Mouse (Mus musculus) kidney, postnatal 4 days (tissue): ENCODE results near the gene Zdhhc1.

Source experiments
- DNase-seq, 2 experiments: peaks; one replicate each; pipeline ENCODE4 v3.0.0; 2021; ENCODE audit warnings: mixed read lengths in 2 of 2

Gene Zdhhc1

DNA sequence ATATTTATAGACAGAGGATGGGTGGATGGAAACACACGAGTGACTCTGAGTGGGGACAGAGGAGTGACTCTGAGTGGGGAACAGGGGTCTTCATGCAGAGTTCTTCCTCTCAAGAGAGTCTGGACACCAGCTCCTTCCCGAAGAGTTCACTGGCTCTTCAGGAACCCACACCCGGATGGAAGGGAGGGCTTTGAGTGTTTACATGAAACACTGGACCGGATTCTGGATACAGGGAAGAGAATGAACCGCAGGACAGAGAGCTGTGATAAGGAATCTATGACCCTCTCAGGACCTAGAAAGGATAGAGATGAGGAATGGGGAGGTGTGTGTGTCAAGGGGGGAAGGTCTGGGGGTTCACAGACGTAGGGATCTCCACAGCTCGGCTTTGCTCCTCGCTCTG, 20.6 kb upstream of the Zdhhc1 start:
- DNase-seq = peak in 1 of 2 experiments; percentile 43

DNA sequence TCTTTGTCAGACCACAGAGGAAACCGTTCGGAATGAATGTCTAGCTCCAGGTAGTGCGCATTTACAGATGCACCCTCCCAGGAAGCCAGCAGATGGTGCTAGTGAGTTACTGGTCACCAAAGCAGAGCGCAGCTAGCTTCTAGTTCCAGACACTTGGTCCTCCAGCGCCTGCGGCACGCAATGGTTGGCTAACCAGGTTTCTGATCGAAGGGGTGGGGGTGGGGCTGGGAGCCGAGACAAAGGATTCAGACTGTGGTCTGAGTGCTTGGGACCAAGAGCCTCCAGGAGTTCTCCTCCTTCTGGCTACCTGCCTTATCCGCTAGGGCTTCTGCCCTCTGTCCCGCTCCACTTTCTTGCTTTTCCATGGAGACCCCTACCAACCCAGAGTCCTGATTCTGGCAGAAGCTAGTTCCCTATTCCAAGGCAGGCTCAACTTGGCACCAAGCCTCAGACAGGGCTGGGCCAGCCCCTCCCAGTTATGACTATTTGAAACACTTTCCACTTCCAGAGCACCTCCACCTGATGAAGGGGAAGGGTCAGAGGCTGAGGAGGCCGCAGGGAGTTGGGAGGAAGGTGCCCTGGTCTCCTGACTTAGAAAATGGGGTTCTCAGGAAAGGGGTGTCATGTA, 19.4 kb upstream of the Zdhhc1 start:
- DNase-seq = peak; percentile 87 to 90

DNA sequence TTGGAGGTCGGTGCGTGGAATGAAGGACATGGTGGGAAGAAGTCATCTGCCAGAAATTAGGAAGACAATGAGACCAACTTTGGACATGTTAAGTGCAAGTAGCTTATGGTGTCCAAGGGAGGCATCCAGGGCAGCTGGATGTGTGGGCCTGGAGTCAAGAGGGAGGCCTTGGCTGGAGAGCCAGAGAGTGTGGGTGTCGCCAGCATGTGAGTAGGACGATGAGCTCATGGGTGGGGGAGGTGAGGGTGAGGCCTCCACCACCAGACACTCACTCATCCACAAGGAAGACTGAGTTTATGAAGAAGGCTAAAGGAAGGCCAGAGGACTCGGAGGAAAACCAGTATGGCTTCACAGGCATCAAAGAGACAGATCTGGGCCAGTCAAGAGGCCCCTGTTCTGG, 18.0 kb upstream of the Zdhhc1 start:
- peak; percentile 27 to 54 for DNase-seq

DNA sequence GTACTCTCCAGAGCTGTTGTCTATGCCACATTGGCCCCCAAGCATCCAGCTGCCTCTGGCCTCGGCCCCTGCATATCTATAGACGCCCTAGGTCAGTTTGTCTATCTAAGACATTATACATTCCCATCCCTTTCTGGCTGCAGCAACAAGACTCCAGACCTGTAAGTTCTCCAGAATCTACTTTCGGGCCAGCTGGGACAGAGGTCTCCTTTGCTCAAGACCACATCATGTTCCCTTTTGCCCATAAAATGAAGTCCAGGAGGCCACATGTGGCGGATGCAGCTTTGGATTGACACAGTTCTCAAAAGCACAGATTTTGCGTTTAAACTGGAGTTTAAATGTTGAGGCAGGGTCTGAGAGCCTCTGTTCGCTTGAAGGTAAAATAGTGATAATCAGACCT, 17.5 kb upstream of the Zdhhc1 start:
- DNase-seq = no peak

DNA sequence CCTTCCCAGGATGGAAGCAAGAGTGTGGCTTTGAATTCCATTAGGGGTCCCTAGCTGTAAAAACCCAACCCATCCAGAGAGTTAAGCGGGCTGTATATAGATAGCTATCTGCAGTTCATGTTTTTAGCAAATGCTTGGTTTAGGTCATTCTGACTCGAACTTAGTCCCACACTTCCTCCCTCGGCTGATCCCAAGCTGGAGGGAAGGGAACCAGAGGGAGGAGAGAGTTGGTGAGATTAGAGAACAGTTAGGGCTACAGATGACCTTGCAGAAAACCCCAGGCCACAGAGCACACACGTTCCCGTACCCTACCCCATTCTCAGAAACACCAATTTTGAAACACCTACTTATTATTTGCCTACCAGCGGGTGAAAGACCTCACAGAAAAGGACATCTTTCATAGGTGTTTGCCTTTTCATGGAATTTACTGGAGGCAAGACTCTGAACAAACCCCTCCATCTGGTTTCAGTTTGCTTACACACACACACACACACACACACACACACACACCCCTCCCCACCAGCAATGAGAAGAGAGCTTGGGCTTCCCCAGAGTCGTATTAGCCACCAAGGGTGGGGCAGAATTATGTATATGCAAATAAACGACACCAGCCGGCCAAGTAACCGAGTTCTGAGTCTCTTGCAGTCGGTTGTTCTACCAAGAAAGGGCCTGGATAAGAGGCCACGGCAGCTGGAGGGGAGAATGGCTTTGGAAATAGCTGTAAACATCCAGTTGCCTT, 13.5 kb upstream of the Zdhhc1 start:
- DNase-seq = no peak

DNA sequence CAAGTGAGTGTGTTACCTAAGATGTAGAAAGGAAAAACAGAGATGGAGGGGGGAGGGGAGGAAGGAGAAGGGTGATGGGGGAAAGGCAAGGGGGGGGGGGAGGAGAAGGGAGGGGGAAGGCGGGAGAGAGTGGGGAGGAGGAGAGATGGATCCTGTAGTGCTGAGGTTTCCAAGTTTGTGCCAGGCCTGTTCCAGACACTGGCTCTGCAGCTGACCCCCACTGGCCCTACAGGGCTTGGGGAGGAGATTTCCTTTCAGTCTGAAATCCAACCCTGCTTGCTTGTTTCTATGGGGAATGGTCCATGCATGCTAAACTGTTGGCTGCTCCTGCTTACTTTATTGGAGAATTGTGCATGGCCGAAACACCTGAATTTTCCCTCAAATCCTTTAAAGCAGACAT, 12.1 kb upstream of the Zdhhc1 start:
- DNase-seq = no peak

DNA sequence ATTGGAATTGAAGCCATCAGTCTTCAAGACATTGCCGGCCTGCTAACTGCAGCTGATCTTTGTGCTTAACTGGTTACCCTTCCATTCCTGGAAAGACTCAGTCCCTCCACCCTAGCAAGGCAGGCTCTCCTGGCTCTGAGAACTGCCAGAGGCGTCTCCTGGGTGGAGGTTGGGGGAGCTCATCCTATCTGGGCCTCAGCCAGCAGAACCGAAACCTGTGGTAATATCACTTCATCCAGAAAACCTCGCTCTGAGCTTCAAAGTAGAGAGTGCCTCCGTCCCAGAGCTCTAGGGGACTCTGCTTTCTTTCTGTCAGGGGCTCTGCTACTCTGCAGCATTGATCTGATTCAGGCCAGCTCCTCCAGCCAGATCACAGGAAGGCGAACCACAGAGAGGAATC, 10.3 kb upstream of the Zdhhc1 start:
- DNase-seq = no peak

DNA sequence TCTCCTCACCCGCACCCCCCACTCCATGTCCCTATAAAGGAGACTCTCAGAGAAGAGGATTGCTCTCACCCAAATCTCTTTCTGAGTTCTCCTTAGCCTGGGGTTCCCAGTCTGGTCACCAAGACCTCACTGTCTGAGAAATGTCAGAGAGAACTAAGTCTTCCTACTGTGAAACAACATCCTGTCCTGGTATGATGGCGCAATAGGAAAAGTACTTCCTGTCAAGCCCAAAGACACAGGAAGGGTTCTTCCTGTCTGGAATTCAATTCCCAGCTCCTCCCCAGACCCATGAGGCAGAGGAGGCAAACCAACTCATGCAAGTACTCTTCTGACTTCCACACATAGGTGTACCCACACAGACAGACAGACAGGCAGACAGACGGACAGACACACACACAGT, 7.9 kb upstream of the Zdhhc1 start:
- no peak for DNase-seq

DNA sequence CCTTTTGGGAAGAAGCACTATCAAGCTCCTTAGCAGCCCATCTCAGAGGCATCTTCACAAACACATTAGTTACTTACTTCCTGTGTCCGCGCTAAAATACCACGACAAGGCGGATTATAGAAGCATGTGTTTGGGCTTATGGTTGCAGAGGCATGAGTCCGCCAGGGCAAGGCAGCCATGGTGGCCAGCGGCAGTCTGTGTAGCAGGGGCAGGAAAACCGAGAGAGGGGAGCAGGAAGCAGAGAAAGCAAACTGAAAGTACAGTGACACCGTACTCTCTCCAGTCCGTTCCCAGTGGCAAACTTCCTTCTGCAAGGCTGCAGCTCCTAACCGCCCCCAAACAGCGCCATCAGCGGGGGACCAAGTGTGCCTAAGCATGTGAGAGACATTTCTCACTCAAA, 3.1 kb upstream of the Zdhhc1 start:
- DNase-seq = no peak

DNA sequence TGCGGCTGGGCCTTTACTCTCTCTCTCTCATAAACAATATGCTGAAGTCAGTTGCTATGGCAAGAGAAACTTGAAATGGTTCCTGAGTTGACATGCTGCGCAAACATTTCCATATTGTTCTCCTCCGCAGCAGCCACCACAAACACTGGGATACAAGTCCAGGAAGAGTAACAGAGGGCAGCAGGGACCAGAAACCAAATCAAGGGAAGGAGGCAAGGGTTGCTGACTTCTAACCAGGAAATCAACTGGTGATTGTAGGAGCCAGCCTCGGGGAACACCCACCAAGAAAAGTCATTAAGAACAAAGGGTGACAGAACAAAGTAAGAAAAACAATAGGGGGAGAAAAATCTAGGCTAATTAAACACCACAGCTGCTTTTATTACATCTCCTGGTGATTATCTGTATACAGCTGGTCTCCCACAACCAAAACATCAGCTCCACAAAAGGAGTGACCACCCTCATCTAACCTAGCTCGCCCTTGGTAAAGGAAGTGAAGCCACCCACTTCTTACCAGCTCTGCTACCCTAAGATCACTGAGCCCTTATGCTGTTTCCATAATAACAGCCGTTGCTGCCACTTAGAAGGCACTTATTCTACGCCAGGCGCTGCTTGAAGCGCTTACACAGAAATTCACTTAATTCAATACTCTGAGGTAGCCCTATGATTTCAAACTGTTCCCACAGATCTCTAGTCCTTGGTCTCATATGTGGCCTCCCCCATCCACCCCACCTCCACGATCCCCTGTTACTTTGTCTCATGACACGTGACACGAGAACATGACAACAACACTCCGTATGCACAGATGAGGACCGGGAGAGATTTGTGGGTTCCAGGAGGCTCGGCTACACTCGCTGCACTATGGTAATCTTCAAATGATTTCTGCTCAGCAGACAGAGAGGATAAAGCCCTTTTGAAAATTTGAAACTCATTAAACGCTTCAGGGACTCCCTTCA, 1.1 kb downstream of the Zdhhc1 start:
- DNase-seq = no peak

DNA sequence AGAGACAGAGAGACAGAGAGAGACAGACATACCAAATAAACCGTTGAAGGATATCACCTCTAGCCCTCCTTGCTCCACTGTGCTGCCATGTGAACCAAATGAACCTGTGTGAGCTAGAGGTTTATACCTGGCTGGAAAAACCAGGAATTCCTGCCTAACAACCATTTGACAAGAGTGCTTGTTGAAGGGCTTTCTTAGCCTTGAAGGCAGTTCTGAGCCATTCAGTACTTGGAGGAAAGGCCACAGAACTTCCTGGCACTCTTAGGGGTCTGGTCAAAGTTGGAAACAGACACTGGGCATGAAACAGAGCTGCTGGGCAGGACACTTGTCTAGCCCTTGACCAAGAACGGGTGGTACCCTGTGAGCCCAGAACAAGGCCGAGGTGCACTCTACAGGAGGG, 2.1 kb downstream of the Zdhhc1 start:
- DNase-seq = no peak

DNA sequence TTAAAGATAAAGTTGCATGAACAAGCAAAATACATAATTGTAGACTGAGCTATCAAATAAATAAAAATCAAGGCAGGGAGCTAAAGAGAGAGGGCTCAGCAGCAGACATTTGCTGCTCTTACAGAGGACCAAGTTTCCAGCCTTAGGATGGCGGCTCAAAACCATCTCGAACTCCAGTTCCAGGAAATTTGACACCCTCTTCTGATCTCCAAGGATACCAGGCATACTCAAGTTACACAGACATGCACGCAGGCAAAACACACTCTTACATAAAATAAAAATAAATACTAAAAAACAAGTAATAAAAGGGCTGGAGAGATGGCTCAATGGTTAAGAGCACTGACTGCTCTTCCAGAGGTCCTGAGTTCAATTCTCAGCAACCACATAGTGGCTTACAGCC, 3.2 kb downstream of the Zdhhc1 start:
- no peak for DNase-seq

DNA sequence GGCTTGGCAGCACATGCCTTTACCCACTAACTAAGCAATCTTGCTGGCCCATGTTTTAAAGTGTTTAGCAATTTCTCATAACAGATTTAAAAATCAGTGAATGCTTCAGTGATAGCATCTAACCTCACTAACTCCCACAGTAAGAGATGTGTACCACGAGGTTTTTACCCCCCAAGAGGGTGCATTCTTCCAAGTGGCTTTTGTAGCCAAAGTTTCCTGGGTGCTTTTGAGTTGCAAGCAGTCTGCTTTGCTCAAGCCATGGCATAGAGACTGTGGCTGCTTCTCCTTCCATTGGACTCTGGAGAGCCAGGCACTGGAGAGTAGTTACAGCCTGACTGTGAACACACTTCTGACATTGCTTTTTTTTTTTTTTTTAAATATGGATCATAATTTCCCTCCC, 7.4 kb downstream of the Zdhhc1 start:
- no peak for DNase-seq

DNA sequence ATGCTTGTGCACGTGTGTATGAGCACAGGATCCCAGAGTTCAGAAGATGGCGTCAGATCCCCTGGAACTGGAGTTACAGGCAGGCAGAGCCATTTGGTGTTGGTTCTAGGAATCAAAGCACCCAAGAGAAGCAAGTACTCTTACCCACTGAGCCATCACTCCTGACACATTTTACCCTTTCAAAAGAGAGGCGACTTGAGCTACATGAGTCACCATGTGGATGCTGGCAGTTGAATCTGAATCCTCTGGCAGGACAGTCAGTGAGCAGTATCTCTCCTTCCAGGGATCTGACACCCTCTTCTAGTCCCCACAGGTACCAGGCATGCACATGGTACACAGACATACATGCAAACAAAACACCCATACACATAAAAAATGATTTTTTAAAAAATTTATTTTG, 8.6 kb downstream of the Zdhhc1 start:
- DNase-seq = no peak

DNA sequence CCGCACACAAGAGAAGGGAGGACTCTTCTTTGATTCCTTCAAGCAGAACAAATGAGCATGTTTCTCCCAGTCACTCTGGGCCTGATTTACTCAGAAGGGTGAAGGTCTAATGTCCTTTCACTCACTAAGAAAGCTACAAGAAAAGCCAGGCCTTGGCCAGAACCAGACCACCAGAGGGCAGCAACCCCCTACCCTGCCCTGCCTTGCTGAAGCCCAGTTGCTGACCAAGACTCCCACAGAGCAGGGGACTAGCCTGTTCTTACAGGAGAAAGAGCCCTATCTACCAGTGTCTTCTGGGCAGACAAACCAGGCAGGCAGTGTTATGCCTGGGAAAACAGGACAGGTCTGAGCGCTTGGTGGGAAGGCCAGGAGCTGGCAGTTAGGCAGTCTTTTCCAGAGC, 12.3 kb downstream of the Zdhhc1 start:
- DNase-seq = peak; percentile 90 to 92

DNA sequence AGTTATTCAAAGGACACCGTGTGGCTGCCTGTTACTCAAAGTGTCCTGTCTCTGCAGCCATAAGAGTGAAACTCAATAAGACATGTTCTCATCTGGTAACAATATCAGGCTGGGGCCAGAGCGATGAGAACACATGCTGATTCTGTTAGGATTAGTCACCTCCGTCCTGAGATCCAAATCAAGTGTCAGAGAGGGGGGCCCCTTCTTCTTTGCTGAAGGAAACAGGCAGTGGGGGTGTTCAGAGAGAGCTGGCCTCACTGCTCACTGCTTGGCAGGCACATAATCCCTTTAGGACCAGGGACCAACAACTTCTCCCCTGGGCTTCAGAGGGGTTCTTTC, 12.7 kb downstream of the Zdhhc1 start:
- no peak for DNase-seq

DNA sequence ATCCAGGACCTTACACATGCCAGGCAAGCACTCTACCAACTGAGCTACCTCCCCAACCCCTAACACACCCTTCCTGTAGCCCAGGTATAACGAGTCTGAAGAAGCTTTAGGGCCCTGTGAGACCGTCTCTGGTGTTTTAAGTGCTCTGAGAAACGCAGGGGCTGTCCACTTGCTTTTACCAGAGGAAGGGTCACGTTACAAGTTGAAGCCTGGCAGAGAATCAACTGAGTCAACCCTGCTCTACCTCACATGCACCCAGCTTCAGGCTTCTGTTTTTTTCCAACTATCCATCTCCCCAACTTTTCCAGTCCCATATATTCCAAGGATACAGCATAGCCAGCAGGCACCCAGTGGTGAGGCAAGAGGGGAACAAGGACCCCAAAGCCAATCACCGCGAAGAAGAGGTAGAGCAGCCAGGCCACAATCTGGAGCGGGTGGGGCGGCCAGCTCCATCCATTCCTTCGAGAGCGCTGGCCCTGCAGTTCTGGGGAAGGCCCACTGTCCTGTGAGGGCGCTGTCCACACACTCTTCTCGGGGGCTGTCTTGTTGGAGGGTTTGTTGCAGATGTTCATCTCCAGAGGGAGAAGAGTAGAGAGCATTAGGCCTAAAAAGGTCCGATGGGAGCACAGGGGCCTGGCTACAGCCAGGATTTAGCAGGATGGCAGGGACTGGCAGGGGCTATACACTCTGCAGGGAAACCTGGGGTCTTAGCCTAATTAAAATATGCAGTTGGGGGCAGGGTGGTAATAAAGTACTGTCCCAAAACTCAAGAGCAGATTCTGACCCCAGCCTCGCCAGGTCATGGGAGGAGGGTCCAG, 13.3 kb downstream of the Zdhhc1 start:
- peak; percentile 78 to 84 for DNase-seq

DNA sequence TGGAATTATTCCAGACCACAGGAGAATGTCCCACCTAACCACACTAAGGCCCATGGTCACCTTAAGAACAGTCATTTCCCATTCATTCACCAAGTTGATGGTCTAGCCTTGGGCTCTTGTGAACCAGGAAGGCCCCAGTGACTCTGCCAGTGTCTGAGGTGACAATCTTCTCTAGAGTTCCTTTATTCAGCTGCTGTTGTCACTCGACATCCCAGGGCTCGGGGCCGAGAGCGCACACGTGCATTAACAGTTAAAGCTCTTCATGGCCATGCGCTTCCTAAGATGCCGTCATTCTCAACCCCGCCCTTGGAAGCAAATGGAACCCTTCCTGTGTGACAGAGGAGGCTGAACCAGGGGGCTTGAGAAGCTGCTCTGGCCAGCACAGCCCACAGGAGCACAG, 14.6 kb downstream of the Zdhhc1 start:
- no peak for DNase-seq

DNA sequence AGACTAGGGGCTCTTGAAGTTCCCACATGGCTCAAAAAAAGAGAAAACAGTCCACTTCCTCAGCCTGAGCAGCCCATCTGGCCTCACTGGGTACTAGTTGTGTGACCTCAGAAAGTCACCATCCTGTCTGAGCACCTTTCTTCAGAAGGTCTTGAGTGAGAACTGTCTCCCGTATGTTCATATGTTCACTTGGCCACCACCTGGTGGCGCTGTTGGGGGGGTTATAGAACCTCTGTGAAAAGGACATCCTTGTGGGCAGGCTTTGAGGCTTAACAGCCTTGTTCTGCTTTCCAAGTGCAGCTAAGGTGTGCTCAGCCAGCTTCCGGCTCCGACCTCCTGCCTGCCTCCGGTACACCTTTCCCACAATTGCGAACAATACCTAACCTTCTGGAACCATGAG, 15.2 kb downstream of the Zdhhc1 start:
- peak; percentile 65 to 74 for DNase-seq

DNA sequence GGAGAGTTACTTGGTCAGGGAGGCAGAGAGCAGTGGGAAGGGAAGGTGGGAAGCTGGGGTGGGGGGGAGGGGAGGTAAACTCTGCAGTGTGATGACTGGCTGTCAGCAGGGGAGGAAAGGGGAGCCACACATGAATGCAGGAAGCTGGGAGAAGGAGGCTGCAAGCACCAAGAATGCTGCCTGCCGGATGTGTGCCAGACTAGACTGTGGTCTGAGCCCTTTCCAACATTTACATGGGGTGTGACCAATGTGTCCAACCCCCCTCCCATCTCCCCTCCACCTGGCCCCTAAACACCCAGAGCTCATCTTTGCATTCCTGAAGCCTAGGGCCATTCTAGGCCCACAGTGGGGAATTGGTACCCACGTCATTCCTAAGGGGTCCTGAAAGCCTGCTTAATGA, 15.7 kb downstream of the Zdhhc1 start:
- DNase-seq = no peak

DNA sequence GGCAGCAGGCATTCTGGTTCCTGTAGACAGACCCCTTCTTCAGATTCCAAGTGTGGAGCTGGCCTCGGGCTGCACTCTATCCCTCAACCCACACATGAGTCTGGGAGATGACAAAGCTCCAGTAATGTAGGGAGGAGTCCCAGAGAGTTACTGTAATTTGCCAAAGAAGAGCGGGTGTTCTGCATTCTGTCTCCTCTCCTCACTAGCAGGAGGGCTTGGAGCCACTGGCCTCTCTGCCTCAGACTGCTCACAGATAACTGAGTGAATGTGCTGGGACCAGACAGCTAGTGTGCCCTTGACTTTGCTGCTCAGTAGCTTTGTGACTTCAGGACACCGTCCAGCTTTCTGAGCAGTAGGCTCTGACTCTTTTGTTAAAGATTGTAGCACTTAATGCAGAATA, 18.9 kb downstream of the Zdhhc1 start:
- no peak for DNase-seq

DNA sequence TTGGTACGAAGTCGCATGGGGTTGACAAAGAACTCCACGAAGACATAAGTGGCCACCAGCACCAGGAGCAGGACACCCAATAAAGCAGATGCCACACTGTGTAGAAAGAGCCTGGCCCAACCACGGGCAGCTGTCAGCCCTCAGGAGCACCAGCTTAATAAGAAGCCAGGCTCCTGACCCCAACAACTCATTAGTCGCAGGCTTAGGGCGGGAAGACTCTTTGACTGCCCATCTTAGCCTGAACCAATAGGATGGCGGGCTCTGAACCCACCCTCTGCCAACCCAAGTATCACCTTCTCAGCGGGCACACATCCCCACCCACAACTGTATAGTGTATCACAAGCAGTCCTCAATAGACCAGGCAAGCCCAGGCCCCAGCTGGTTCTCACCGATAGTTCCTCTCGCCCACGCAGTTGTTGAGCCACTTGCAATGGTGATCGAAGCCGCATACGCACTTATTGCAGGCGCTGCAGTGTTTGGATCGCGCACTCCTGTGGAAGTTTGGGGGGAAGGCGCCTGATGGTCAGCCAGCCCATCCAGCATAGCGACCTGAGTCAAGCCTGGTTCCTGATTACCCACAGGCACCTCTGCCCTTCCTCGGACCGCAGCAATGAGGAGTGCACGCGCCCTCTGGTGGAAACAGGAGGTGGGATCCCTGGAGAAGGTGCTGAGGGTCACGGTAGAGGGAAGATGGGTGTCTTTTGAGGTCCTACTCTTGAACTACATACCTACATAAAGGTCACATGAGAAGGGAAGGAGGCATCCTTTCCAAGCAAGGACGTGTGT, 19.9 kb downstream of the Zdhhc1 start:
- DNase-seq = peak; percentile 80 to 85
